Mouse (Mus musculus): ENCODE measurements around the gene Fermt3.
A peak's percentile ranks its signal among the peaks of the same experiment; 100 is the strongest.

Gene Fermt3

DNA sequence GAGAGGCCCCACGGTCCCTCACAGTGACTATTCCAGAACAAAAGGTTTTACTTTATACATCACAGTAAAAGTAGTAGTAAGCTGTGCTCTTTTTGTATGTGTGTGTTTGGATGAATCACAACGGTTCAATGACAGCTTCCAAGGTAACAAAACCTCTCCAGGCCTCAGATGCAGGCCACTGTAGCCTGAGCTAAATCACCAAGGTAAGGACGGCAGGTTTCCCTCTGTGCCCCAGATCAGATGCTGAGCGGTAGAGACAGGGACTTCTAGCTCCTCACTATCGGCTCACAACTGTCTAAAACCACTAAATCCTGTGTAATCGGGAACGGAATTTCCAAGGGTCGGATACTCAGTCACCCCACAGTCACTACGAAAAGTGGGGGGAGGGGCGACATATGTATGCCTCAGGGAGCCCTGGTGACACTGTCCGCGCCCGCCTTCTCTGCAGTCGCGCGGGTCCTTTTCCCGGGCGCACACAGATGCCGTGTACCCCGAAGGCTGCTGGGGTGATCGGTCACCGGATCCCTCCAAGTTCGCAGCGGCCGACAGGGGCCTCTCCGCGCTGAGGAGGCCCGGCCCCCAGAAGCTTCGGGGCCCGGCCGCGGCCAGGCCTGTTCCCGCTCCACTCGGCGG is 19.9 kb upstream of the Fermt3 start:
- no peak for DNase-seq (ENCODE audit: low read depth, low spot score)

GRCm38 (mm10) chr19:7034006-7034405 is 14.7 kb upstream of the Fermt3 start:
- no peak for DNase-seq (ENCODE audit: low read depth, low spot score)

DNA sequence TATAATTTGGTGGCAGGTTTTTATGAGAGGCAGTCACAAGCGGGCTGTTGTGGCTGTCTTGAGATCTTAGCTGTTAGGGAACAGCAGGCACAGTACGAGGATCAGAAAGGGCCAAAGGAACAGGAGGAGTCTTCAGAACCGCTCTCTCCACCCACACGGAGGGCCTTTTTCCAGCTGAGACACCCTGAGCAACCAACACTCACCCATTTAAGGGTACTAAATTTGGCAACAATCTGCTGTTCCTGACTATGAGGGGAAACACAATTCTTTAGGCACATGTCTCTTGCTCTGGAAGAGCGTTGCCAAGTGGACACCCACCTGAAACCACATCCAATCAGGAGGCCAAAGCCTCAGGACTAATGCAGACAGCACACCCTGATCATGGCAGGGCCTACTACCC is 10.3 kb upstream of the Fermt3 start:
- DNase-seq (ENCODE audit: low read depth, low spot score), result peak; percentile 85

- DNase-seq (ENCODE audit: low read depth, low spot score), result peak; percentile 13
Measured at GRCm38 (mm10) chr19:7020224-7020641, 964 bp upstream of the Fermt3 start.

DNA sequence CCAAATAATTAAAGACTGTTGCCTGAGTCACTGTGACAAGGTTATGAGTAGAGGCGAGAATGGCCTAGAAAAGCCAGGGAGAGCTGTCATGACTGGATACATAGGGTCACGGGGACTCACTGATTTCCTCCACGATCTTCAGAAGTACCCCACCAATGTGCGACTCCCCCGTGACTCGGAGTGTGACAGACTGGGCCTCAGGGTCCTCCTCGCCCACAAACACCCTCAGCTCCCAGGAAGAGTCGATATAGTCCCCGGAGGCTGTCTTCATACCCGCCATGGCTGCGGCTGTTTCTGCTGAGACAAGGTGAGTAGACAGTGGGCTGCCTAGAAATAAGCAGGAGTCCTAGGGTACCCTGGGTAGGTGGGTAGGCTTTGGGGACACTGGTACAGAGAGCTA is 723 bp downstream of the Fermt3 start:
- no peak for DNase-seq (ENCODE audit: low read depth, low spot score)

- DNase-seq (ENCODE audit: low read depth, low spot score), result no peak
Measured at GRCm38 (mm10) chr19:7017541-7018457, 1.5 kb downstream of the Fermt3 start.

DNA sequence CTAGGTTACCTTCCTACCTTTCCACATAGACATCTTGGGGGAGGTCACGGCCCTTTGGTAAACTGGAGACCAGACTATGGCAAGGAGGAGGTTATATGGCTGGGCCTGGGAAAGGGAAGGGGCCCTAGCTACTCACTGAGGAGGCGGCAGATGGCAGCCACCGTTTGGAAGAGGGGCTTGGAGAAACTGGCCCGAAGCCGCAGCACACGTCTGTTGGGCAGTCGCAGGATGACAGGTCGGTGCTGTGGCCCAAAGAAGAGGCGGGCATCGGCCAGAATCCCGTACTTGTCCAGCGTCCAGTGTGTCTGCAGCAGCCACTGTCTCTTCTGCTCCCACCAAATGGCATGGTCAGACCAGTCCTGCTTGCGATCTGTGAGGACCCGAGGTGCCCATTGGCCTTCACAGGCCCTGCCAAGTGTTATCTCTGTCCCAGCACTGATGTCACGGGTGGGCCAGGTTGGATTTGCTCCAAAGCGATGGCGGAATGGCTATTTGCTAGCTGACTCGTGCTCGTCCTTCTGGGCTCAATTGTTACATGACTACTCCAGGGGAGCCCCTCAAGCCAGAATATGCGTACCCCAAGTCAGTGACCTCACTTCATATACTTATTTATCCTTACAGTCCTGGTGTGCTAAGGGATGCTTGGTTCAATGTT is 4.7 kb downstream of the Fermt3 start:
- DNase-seq (ENCODE audit: low read depth, low spot score), result no peak

DNA sequence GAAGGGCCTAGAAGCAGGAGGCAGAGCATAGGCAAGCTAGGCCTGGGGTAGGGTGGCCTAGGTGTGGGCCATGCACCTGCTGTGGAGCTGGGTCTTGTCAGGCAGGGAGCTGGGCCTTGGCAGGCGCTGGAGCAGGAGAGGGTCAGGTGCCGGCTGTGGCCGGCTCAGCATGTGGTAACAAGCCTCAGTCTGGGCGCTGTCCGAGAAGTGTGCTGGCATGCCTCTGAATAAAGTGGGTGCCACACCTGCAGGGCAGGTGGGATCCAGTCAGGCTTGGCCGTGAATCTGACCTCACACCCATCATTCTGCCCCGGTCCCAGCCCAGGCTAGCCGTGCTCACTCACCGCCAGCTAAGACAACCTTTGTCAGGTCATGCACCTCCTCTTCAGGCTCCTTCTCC is 5.3 kb downstream of the Fermt3 start:
- no peak for DNase-seq (ENCODE audit: low read depth, low spot score)

- no peak for DNase-seq (ENCODE audit: low read depth, low spot score)
Measured at GRCm38 (mm10) chr19:7012426-7012825, 6.8 kb downstream of the Fermt3 start.

GRCm38 (mm10) chr19:7006892-7007593 is 12.2 kb downstream of the Fermt3 start:
- DNase-seq (ENCODE audit: low read depth, low spot score), result no peak

GRCm38 (mm10) chr19:6999360-7000063 is 19.8 kb downstream of the Fermt3 start:
- DNase-seq (ENCODE audit: low read depth, low spot score), result no peak

- no peak for DNase-seq (ENCODE audit: low read depth, low spot score)
Measured at GRCm38 (mm10) chr19:6997721-6998290, 21.5 kb downstream of the Fermt3 start.

DNA sequence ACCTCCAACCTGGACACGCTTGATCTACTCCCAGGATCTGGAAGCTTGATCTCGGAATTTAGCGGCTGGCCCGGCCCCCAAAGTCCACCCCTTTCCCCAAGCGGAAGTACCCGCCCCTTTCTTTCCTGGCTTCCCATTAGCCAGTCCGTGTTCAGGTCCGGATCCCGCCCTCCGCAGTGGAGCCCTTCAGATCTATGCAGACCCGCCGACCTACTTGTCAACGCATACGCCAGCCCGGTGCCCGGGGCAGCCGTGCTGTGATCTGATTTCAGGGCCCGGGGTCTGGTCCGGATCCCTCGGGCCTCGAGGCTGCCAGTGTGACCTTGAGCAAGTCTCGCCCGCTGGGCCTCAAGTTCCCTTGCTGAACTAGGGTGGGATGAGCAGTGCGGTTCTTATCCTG is 23.3 kb downstream of the Fermt3 start, which contains the start of the genes Nudt22 and Trpt1:
Nudt22 (minus strand) TSS at position 112 of the 400 bp plus-strand sequence.
Trpt1 (plus strand) TSS at position 126 of the 400 bp plus-strand sequence.
- DNase-seq (ENCODE audit: low read depth, low spot score), result no peak

DNA sequence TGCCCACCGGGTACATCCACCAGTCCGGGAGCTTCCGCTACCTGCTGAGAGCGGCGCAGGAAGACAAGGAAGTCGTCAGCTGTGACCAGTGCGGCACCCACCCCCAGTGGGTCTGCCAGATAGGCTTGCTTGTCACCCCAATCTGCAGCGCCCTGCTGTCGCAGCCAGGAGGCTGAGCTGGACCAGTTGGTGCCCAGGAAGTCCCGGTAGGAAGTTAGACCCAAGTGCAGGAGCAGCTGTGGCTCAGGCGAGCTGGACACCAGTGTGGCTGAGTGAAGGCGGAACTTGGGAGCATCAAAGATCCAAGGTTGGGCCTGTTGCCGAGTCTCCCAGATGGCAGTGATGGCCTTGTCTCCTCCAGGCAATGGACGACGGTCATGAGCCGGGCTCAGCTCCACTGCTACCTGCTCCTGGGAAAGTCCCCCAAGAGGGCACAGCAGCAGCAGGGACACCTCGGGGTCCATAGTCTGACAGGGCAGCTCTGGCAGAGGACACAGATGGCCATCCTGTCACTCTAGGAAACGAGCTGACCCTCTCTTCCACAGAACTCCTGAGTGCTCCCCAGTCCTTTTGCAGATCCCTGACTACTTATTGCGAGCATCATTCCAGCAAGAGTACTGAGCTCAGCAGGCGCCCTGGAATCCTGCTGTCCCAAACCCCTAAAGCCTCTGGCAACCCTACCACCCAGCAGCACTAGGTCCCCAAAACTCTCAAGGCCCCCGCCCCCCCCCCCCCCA is 23.8 kb downstream of the Fermt3 start:
- no peak for DNase-seq (ENCODE audit: low read depth, low spot score)

- DNase-seq (ENCODE audit: low read depth, low spot score), result no peak
Measured at GRCm38 (mm10) chr19:6994489-6994888, 24.8 kb downstream of the Fermt3 start.

DNA sequence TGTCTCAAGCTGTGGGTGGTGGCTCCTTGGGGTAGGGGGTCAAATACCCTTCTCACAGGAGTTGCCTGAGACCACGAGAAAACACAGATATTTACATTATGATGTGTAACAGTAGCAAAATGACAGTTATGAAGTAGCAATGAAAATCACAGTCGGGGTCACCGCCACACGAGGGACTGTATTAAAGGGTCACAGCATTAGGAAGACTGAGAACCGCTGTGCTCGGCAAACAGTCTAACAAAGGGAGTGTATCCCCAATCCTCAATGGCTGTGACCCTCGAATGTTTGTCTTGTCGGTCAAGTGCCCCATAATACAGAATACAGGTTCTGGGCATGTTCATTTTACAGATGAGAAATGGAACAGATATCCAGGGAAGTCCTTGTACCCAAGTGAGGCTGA is 25.3 kb downstream of the Fermt3 start:
- no peak for DNase-seq (ENCODE audit: low read depth, low spot score)

DNA sequence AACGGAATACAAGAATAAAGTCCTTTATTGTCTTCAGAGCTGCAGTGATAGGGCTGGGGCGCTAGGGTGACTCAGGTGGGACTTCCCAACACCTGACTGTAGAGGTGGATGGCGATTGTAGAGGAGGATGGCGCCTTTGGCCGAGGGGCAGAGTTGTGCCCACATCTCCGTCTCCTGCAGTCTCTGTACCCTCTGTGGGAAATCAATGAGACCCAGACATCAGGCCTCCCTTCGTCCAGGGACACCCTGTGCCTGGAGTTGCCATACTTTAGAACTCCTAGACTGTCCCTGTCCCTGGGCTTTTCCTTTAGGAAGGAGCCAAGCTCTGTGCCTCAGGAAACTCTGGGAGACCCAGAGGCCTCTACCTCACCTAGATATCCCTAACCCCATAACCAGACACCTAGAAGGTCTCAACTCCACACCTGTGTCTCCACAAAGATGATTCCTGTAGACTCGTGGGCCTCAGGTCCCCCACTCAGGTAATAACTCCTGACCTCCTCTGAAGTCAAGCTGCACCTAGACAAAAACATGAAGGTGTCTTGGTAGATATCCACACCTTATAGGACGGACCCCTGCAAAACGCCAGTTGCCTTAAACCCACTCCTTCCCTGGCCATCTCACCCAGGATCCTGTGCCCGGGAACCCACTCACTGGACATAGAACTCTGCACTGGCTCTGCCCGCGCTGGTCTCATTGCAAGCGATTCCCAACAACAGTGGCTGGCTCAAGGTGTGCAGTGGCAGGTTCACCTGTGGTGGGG is 26.1 kb downstream of the Fermt3 start:
- DNase-seq (ENCODE audit: low read depth, low spot score), result no peak

DNA sequence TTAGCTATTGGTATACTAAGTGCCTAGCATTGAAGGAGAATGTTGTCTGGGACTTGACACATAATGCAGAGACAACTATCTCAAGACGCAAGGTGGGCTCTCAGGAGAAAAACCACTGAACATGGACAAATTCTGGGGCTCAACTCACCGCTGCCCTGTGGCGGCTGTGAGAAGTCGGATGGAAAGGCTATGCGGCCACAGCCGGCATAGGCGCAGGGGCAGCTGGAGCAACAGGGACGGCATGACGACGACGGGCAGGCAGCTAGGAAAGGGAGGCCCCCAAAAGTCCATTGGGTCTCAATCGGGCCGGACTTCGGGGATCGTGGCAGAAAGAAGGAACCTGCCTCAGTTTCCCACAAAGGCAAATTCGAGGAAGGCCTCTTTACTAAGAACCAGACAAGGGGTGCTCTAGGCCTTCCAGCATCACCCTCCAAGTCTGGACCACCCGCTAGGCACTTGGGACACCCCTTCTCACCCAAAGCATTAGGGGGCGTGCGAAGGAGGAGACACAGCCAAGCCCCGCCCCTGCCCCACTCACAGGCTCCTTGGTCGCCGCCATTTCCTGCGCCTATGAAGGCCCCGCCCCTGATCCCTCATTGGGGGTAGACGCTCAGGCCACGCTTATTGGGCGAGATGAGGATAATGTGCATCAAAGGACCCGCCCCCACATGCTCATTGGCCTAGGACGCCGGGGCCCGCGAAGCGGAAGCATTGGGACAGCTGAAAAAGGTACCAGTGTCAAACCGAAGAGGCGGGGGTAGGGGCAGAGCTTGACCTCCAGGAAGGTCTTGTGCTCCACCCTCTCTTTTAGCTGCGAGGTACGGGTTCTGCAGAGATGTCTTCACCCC is 27.0 kb downstream of the Fermt3 start, which contains the start of gene Dnajc4:
Dnajc4 (minus strand) TSS at position 562 of the 848 bp plus-strand sequence.
- DNase-seq (ENCODE audit: low read depth, low spot score), result peak; percentile 95

All from telencephalon, adult 2 months (tissue).